Comparison of ENCODE assay signal across 8 mouse cellular contexts in the genomic region with DNA sequence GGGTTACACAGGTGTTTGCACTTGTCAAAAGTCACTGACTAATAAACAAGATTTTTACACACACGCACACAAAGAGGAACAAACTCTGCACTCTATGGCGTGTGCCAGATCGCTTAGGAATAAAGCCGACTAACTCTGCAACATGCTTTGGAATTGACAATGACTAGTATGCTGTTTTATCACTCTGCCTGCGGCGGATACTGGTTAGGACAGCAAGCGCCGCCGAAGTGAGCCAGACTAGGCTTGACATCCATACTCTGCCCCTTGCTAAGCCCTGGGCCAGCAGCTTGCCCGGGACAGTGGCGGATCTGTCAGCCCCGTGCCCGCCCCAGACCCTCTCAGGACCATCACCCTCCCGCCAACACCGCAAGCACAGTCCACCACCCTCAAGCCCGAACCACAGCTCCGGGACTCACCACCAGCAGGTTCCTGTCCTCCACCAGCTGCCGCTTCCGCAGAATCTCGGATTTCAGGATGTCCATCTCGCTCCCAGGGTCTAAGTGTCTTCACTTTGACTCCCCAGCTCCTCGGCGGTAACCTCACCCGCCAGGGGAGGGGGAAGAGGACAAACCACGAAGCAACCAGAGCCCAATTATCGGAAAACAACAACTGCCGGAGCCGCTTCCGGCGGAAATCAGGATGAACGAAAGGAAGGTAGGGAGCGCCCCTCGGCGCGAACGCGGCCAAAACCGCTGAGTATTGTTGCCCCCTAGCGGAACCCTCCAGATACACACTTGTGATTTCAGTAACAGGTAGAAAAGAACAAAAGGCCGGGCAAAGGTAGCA. TPM values are rescaled to one million over a fixed set of nuclear protein-coding genes. Genes with fewer than 3 reads are reported as not detected.
DNase-seq lines count a peak whose midpoint lies in the region; ATAC-seq and TF ChIP-seq lines count a peak whose summit lies in the region.

A gene (minus strand): TSS at position 614 of the 786 bp plus-strand sequence.

- H3K9me3 ChIP-seq in heart, embryonic 11.5 days (replicated peaks; ENCODE audit: control insufficient read depth, low read length): no peaks in the 10 kb centered on the region
- no peaks in the 10 kb centered on the region for H3K9me3 ChIP-seq in kidney, embryonic 16.5 days (ENCODE audit: low read length)

- H3K4me3 ChIP-seq in heart, embryonic 11.5 days (ENCODE audit: low read depth, low read length): peak within 1 kb of the TSS; percentile 94
- peak within 1 kb of the TSS; percentile 98 for H3K4me3 ChIP-seq in kidney, embryonic 16.5 days (ENCODE audit: low read length)
- H3K4me3 ChIP-seq in liver, adult 2 months (ENCODE audit: insufficient read depth, low read depth, low read length): peak within 1 kb of the TSS; percentile 96
- peak within 1 kb of the TSS; percentile 93 for H3K4me3 ChIP-seq in myocyte

- peak; percentile 83 for TF ChIP-seq CTCF in liver, adult 2 months (IDR thresholded peaks at IDR 0.05; ENCODE audit: low read depth, low read length)

- H3K4me2 ChIP-seq in heart, embryonic 11.5 days: peak within 1 kb of the TSS; percentile 87
- H3K4me2 ChIP-seq in kidney, embryonic 16.5 days (replicated peaks; ENCODE audit: low read depth, low read length): peak within 1 kb of the TSS; percentile 71
- H3K4me2 ChIP-seq in myocyte (ENCODE audit: low read depth): peak within 1 kb of the TSS; percentile 86

- peak; percentile 97 for ATAC-seq in erythroblast, adult 5-6 weeks (replicated peaks; ENCODE audit: low FRiP score, poor library complexity, severe bottlenecking)
- peak; percentile 71 for ATAC-seq in heart, embryonic 11.5 days (replicated peaks; ENCODE audit: insufficient number of reproducible peaks, low FRiP score, low TSS enrichment)
- ATAC-seq in kidney, embryonic 16.5 days (ENCODE audit: low FRiP score, low TSS enrichment): peak; percentile 93

- peaks cover 4% of the 10 kb centered on the region for H3K4me1 ChIP-seq in heart, embryonic 11.5 days (ENCODE audit: control insufficient read depth, insufficient read depth, low read length)
- peaks cover 10% of the 10 kb centered on the region for H3K4me1 ChIP-seq in kidney, embryonic 16.5 days (ENCODE audit: insufficient read depth, low read length)
- H3K4me1 ChIP-seq in liver, adult 2 months (ENCODE audit: control insufficient read depth, insufficient read depth, low read length): peaks cover 18% of the 10 kb centered on the region

- peak within 1 kb of the TSS; percentile 30 for H3ac ChIP-seq in myocyte (ENCODE audit: control insufficient read depth, insufficient read length)

- H3K9ac ChIP-seq in heart, embryonic 11.5 days (ENCODE audit: low read depth, low read length): peak within 1 kb of the TSS; percentile 90
- H3K9ac ChIP-seq in kidney, embryonic 16.5 days (replicated peaks; ENCODE audit: low read length): peak within 1 kb of the TSS; percentile 94
- peak within 1 kb of the TSS; percentile 94 for H3K9ac ChIP-seq in liver, adult 2 months (ENCODE audit: low read depth, low read length)

- peak; percentile 95 for DNase-seq in B cell, adult 2 months
- peak; percentile 95 for DNase-seq in brain, adult 2 months (ENCODE audit: low read depth, low spot score)
- peak; percentile 82 for DNase-seq in liver, adult 2 months (ENCODE audit: extremely low read depth, low read depth, low spot score)
- peak; percentile 92 for DNase-seq in splenic B cell, adult 2 months (ENCODE audit: low read depth, low spot score)

- peak; percentile 62; the same call in 1 of the 2 replicates for TF ChIP-seq POLR2A in liver, adult 2 months (IDR thresholded peaks at IDR 0.05; ENCODE audit: extremely low read depth, insufficient read depth, low read length)
- no peak for TF ChIP-seq POLR2A in myocyte (IDR thresholded peaks at IDR 0.05; ENCODE audit: insufficient read length, low read depth)

- H3K27ac ChIP-seq in heart, embryonic 11.5 days (ENCODE audit: low read depth, low read length): peak within 1 kb of the TSS; percentile 42
- peak within 1 kb of the TSS; percentile 78 for H3K27ac ChIP-seq in kidney, embryonic 16.5 days (ENCODE audit: low read length)
- peak within 1 kb of the TSS; percentile 85 for H3K27ac ChIP-seq in liver, adult 2 months (replicated peaks; ENCODE audit: insufficient read depth, low read depth, low read length)

- no peaks in the 10 kb centered on the region; the same call in 1 of the 2 replicates for H3K36me3 ChIP-seq in heart, embryonic 11.5 days (ENCODE audit: control insufficient read depth, insufficient read depth, low read length)
- H3K36me3 ChIP-seq in kidney, embryonic 16.5 days (ENCODE audit: insufficient read depth, low read length): peaks cover 5% of the 10 kb centered on the region; the same call in 1 of the 2 replicates
- peaks cover 7% of the 10 kb centered on the region; the same call in 1 of the 2 replicates for H3K36me3 ChIP-seq in liver, adult 2 months (ENCODE audit: control insufficient read depth, insufficient read depth, low read length)
- peaks cover 3% of the 10 kb centered on the region for H3K36me3 ChIP-seq in myocyte (ENCODE audit: control insufficient read depth, insufficient read depth)
- no peaks in the 10 kb centered on the region for H3K36me3 ChIP-seq in splenic B cell, adult 2 months (ENCODE audit: control insufficient read depth, insufficient read depth, low read length, poor library complexity, severe bottlenecking)

- no peaks in the 10 kb centered on the region for H3K27me3 ChIP-seq in heart, embryonic 11.5 days (ENCODE audit: control insufficient read depth, insufficient read depth, low read length)
- no peaks in the 10 kb centered on the region for H3K27me3 ChIP-seq in kidney, embryonic 16.5 days (ENCODE audit: insufficient read depth, low read length)
- H3K27me3 ChIP-seq in liver, adult 2 months (ENCODE audit: control insufficient read depth, insufficient read depth, low read length): no peaks in the 10 kb centered on the region
- H3K27me3 ChIP-seq in myocyte (ENCODE audit: control insufficient read depth, insufficient read depth, insufficient read length): no peaks in the 10 kb centered on the region
- H3K27me3 ChIP-seq in splenic B cell, adult 2 months (ENCODE audit: control insufficient read depth, insufficient read depth, low read length, poor library complexity, severe bottlenecking): no peaks in the 10 kb centered on the region

- H3K79me2 ChIP-seq in liver, adult 2 months (ENCODE audit: control insufficient read depth, insufficient read depth, low read length): peaks cover 24% of the 10 kb centered on the region; the same call in 1 of the 2 replicates
- H3K79me2 ChIP-seq in myocyte (ENCODE audit: control insufficient read depth, insufficient read depth): peaks cover 38% of the 10 kb centered on the region

- 2% methylated on average over 40 of the region's 40 CpGs for WGBS in heart, embryonic 11.5 days (ENCODE audit: insufficient replicate concordance)
- 1% methylated on average over 40 of the region's 40 CpGs for WGBS in kidney, embryonic 16.5 days
- WGBS in liver, adult 2 months: 1% methylated on average over 40 of the region's 40 CpGs

TF ChIP-seq in myocyte, 11 proteins besides CTCF, POLR2A, EP300 and RAD21:
- no peak for TF ChIP-seq REST (IDR thresholded peaks at IDR 0.05; ENCODE audit: insufficient read depth, insufficient read length)
- peak; percentile 23 for TF ChIP-seq POLR2AphosphoS2 (IDR thresholded peaks at IDR 0.05; ENCODE audit: insufficient read length, low read depth)
- no peak for TF ChIP-seq CEBPB (IDR thresholded peaks at IDR 0.05; ENCODE audit: insufficient read depth, poor library complexity, severe bottlenecking)
- no peak for TF ChIP-seq MYOD1 (IDR thresholded peaks at IDR 0.05; ENCODE audit: control insufficient read depth in 1 of 3, insufficient read length in 2 of 3, low read depth in 2 of 3)
- no peak for TF ChIP-seq USF1 (IDR thresholded peaks at IDR 0.05; ENCODE audit: low read depth)
- TF ChIP-seq E2F4 (IDR thresholded peaks at IDR 0.05; ENCODE audit: insufficient read depth): peak; percentile 64
- no peak for TF ChIP-seq SRF (IDR thresholded peaks at IDR 0.05; ENCODE audit: control insufficient read depth, insufficient read length, low read depth)
- TF ChIP-seq MYOG (IDR thresholded peaks at IDR 0.05; ENCODE audit: control insufficient read depth in 1 of 3, insufficient read depth in 1 of 3, insufficient read length in 2 of 3, low read depth in 2 of 3): no peak
- no peak for TF ChIP-seq TCF12 (IDR thresholded peaks at IDR 0.05; ENCODE audit: insufficient read depth, poor library complexity, severe bottlenecking)
- no peak for TF ChIP-seq TCF3 (IDR thresholded peaks at IDR 0.05; ENCODE audit: insufficient read length, low read depth)
- no peak for TF ChIP-seq MAX (IDR thresholded peaks at IDR 0.05; ENCODE audit: low read depth)

RNA-seq across cellular contexts. Expression of the gene that starts here (rescaled TPM):
- total RNA-seq in erythroblast, adult 5-6 weeks (2015; ENCODE audit: low replicate concordance): 66.9 and 78.2 TPM in 2 replicates
- total RNA-seq in erythroblast, adult 5-6 weeks (2017; ENCODE audit: low replicate concordance): 197 and 224 TPM in 2 replicates
- polyA plus RNA-seq in heart, embryonic 11.5 days (2014; fragmentation: Nextera tagmentation; extraction: Ambion mirVana): 29.6 and 34.4 TPM in 2 replicates
- polyA plus RNA-seq in kidney, embryonic 16.5 days (2015; fragmentation: Nextera tagmentation; extraction: Ambion mirVana): 39.5 and 40.1 TPM in 2 replicates
- total RNA-seq in liver, adult 2 months (2014; rRNA removed): 28.6 and 40.9 TPM in 2 replicates
- polyA plus RNA-seq in liver, adult 2 months (2012; rRNA removed): 6.5 and 7.8 TPM in 2 replicates
- polyA plus RNA-seq in myocyte (2012; fragmentation: generic; extraction: Trizol): 15.7 TPM

Comparison
In these comparisons a context has a peak if more than half of its experiments do, and no peak if none do; other contexts are left out.
1. Peak in every context shown above with its lines: DNase-seq, ATAC-seq, H3K4me3 ChIP-seq and H3K27ac ChIP-seq.